8 mouse cellular contexts compared by ENCODE assay signal in genomic region chr2:136108124-136109037, GRCm38 (mm10). TPM values are rescaled to one million over a fixed set of nuclear protein-coding genes. Genes with fewer than 3 reads are reported as not detected.
DNase-seq lines count a peak whose midpoint lies in the region; ATAC-seq lines count a peak whose summit lies in the region.
"Had no signal": no experiment of that assay in that cellular context is flagged by ENCODE, and none has a peak within 500 bp of the region (broad histone marks: within the 10 kb centered on the region; RNA-seq: fewer than 3 reads in every experiment).

No protein-coding gene starts in this region.

- peaks cover 24% of the 10 kb centered on the region for H3K4me1 ChIP-seq in forebrain, embryonic 16.5 days (replicated peaks; ENCODE audit: control insufficient read depth, insufficient read depth, low read length)
- H3K4me1 ChIP-seq in midbrain, embryonic 15.5 days, result peaks cover 32% of the 10 kb centered on the region
- H3K4me1 ChIP-seq: heart, embryonic 12.5 days had no signal

- ATAC-seq in forebrain, embryonic 16.5 days, result peak; percentile 84
- ATAC-seq in midbrain, embryonic 15.5 days (replicated peaks), result peak; percentile 93

- peak overlapping the region; percentile 25 for H3K4me2 ChIP-seq in forebrain, embryonic 16.5 days (ENCODE audit: low read length)
- H3K4me2 ChIP-seq in midbrain, embryonic 15.5 days, result peak overlapping the region; percentile 27
- H3K4me2 ChIP-seq: heart, embryonic 12.5 days had no signal

- no peaks in the 10 kb centered on the region for H3K9me3 ChIP-seq in forebrain, embryonic 16.5 days (ENCODE audit: control insufficient read depth, low read length)
- no peaks in the 10 kb centered on the region for H3K9me3 ChIP-seq in midbrain, embryonic 15.5 days
- H3K9me3 ChIP-seq: heart, embryonic 12.5 days had no signal

- H3K4me3 ChIP-seq in forebrain, embryonic 16.5 days (replicated peaks; ENCODE audit: low read length), result no peak overlapping the region
- no peak overlapping the region for H3K4me3 ChIP-seq in midbrain, embryonic 15.5 days
- H3K4me3 ChIP-seq: heart, embryonic 12.5 days had no signal

- 0 out of 2 replicates have a peak overlapping the region, but pooled peaks have one; percentile 22 for H3K9ac ChIP-seq in forebrain, embryonic 16.5 days (replicated peaks; ENCODE audit: low read depth, low read length)
- H3K9ac ChIP-seq in midbrain, embryonic 15.5 days, result peak overlapping the region; percentile 4; the same call in 1 of the 2 replicates
- H3K9ac ChIP-seq: heart, embryonic 12.5 days had no signal

- DNase-seq in ZHBTc4 (ENCODE audit: low read depth, low spot score) (peak; percentile 22), MN1 (ENCODE audit: low spot score) (no peak)
- DNase-seq in cerebellum, adult 9-10 months, result peak; percentile 45
- no peak for DNase-seq in ovary, postnatal 10 days (ENCODE audit: low spot score)
- no peak for DNase-seq in thymus, postnatal 14 days

- H3K36me3 ChIP-seq in forebrain, embryonic 16.5 days (ENCODE audit: control insufficient read depth, insufficient read depth), result no peaks in the 10 kb centered on the region
- no peaks in the 10 kb centered on the region for H3K36me3 ChIP-seq in midbrain, embryonic 15.5 days (replicated peaks)
- H3K36me3 ChIP-seq: heart, embryonic 12.5 days had no signal

- no peaks in the 10 kb centered on the region for H3K27me3 ChIP-seq in forebrain, embryonic 16.5 days (replicated peaks; ENCODE audit: control insufficient read depth, insufficient read depth, low read length)
- no peaks in the 10 kb centered on the region for H3K27me3 ChIP-seq in midbrain, embryonic 15.5 days (replicated peaks)
- H3K27me3 ChIP-seq: heart, embryonic 12.5 days had no signal

- H3K27ac ChIP-seq in forebrain, embryonic 16.5 days (ENCODE audit: low read length), result peak overlapping the region; percentile 85
- H3K27ac ChIP-seq in midbrain, embryonic 15.5 days, result peak overlapping the region; percentile 88

- 8% methylated on average over 6 of the region's 6 CpGs for WGBS in forebrain, embryonic 16.5 days
- 4% methylated on average over 6 of the region's 6 CpGs for whole genome bisulfite sequencing in midbrain, embryonic 15.5 days

RNA-seq across cellular contexts. Expression of gene Lamp5, which starts 56.3 kb away (rescaled TPM):
- 0.97 and 1.4 TPM in 2 replicates for polyA plus RNA-seq in forebrain, embryonic 16.5 days (2015; fragmentation: Nextera tagmentation; extraction: Ambion mirVana)
- 7.1 TPM in 2 replicates for polyA plus RNA-seq in midbrain, embryonic 15.5 days (2015; fragmentation: Nextera tagmentation; extraction: Ambion mirVana)

Comparison
In these comparisons a context has a peak if more than half of its experiments do, and no peak if none do; other contexts are left out.
1. DNase-seq: peak in ZHBTc4 (single experiment) and cerebellum, adult 9-10 months (single experiment); none in MN1 (single experiment), ovary, postnatal 10 days (single experiment) and thymus, postnatal 14 days (single experiment).